Mouse (Mus musculus) forebrain, embryonic 11.5 days (tissue): ENCODE results near the gene Gab2. TPM values are rescaled to one million over a fixed set of nuclear protein-coding genes. Genes with fewer than 3 reads are reported as not detected.

Experiments
- ATAC-seq: fragments of 200-750 bp; cut with Nextera tagmentation; replicated peaks from 2 replicates; pipeline ENCODE4 v1.8.0; 2017; ENCODE audit warnings: moderate TSS enrichment; ENCODE audit not compliant: low FRiP score
- DNase-seq: peaks from one replicate; pipeline ENCODE4 v3.0.0-alpha.2; 2017; ENCODE audit warnings: low spot score
- H3K27ac ChIP-seq: fragments of 300-500 bp; sonication (generic); 2 replicates; pipeline ENCODE4 v1.5.1; 2014; ENCODE audit warnings: low read depth, low read length
- H3K27me3 ChIP-seq: fragments of 300-500 bp; sonication (generic); 2 replicates; pipeline ENCODE4 v1.6.1; 2014; ENCODE audit warnings: mild to moderate bottlenecking, low read length, mixed read lengths; ENCODE audit not compliant: control insufficient read depth, insufficient read depth
- H3K36me3 ChIP-seq: fragments of 300-500 bp; sonication (generic); 2 replicates; pipeline ENCODE4 v1.6.1; 2014; ENCODE audit warnings: mild to moderate bottlenecking, low read length, moderate library complexity, mixed read lengths; ENCODE audit not compliant: control insufficient read depth, insufficient read depth
- H3K4me1 ChIP-seq: fragments of 300-500 bp; sonication (generic); replicated peaks from 2 replicates; pipeline ENCODE4 v1.6.1; 2014; ENCODE audit warnings: low read length, mixed read lengths; ENCODE audit not compliant: control insufficient read depth, insufficient read depth
- H3K4me2 ChIP-seq: fragments of 300-500 bp; sonication (generic); 2 replicates; pipeline ENCODE4 v1.6.1; 2014; ENCODE audit warnings: low read depth, mild to moderate bottlenecking, low read length, moderate library complexity, mixed read lengths; ENCODE audit not compliant: severe bottlenecking
- H3K4me3 ChIP-seq: fragments of 300-500 bp; sonication (generic); 2 replicates; pipeline ENCODE4 v1.5.1; 2014; ENCODE audit warnings: low read depth, low read length
- H3K9ac ChIP-seq: fragments of 300-500 bp; sonication (generic); 2 replicates; pipeline ENCODE4 v1.6.1; 2014; ENCODE audit warnings: low read length
- H3K9me3 ChIP-seq: fragments of 300-500 bp; sonication (generic); 2 replicates; pipeline ENCODE4 v1.6.1; 2016; ENCODE audit warnings: low read length, mixed read lengths; ENCODE audit not compliant: control insufficient read depth
- WGBS: fragments of 180-500 bp; shearing (Covaris S2); extraction: QIAGEN DNeasy Blood & Tissue Kit; methylation state at CpG from one replicate; pipeline ENCODE4 v1.1.7; 2014; 5-methylcytosine and 5-hydroxymethylcytosine counted together
- polyA plus RNA-seq: library from polyadenylated mRNA; unstranded; fragments of >200 nt; fragmentation: Nextera tagmentation; extraction: Ambion mirVana; gene quantifications from 2 replicates; pipeline ENCODE4 v1.2.1, GENCODE M21; 2014

Gab2 gene
- polyA plus RNA-seq, 1 experiment from 2014 or later, result 8.1 TPM

DNA sequence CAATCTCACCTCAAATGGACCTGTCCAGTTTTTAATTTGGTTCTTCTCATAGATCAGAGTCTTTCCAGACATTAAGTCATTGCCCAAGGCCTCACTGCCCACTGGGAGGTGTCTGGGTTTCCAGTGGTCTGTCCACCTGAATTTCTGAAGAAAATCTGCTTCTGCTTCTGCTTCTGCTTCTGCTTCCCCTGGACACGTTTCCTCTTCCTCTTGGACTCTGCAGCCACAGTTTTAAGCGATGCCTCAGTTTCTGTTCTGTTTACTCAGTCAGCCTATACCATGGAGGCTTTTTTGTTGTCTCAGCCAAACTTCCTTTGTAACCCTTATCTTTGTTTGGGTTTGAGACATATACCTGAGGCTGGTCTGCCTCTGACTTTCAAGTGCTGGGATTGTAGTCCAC is 170.3 kb downstream of the Gab2 start:
- no peak overlapping the region for H3K4me3 ChIP-seq
- WGBS, result 79% methylated on average over 2 of the region's 2 CpGs

GRCm38 (mm10) chr7:97262541-97262940 is 181.2 kb downstream of the Gab2 start:
- ATAC-seq, result no peak
- 74% methylated on average over 1 of the region's 1 CpGs for WGBS

More for the DNA sequence above, 170.3 kb downstream of the Gab2 start:
- Histone ChIP-seq H3K27me3 (no peaks in the 10 kb centered on the region), H3K4me2 (no peak overlapping the region), H3K9ac (no peak overlapping the region), H3K4me1 (no peaks in the 10 kb centered on the region), H3K27ac (no peak overlapping the region), H3K36me3 (no peaks in the 10 kb centered on the region), H3K9me3 (no peaks in the 10 kb centered on the region)
- no peak for DNase-seq
- no peak for ATAC-seq

DNA sequence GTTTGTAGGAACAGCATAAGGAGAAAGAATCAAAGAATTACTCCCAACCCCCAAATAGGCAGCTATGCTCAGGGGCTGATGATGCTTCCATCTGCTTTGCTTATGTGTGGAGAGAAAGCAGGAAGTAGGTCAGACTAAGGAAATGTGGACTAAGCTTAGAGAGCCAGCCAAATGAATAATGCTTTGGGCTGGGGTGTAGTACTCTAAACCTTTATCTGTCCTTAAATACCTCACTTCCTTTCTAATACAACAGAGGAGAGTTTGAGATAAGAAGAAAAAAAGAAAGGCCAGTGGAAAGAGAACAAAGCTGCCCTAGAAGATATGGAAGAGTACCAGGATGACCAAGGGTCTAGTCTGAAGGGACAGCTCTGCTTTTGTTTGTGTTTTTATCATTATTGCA is 189.0 kb downstream of the Gab2 start:
- H3K36me3 ChIP-seq, result no peaks in the 10 kb centered on the region
- no peak overlapping the region for H3K9ac ChIP-seq
- no peaks in the 10 kb centered on the region for H3K9me3 ChIP-seq
- H3K27me3 ChIP-seq, result no peaks in the 10 kb centered on the region
- no peak for ATAC-seq
- no peak overlapping the region for H3K4me2 ChIP-seq
- H3K27ac ChIP-seq, result no peak overlapping the region
- no peaks in the 10 kb centered on the region for H3K4me1 ChIP-seq
- H3K4me3 ChIP-seq, result no peak overlapping the region
- no peak for DNase-seq

More at GRCm38 (mm10) chr7:97262541-97262940, 181.2 kb downstream of the Gab2 start:
- Histone ChIP-seq H3K4me3 (no peak overlapping the region), H3K36me3 (no peaks in the 10 kb centered on the region), H3K4me1 (no peaks in the 10 kb centered on the region), H3K9ac (no peak overlapping the region), H3K27ac (no peak overlapping the region), H3K4me2 (no peak overlapping the region), H3K9me3 (no peaks in the 10 kb centered on the region), H3K27me3 (no peaks in the 10 kb centered on the region)
- no peak for DNase-seq

DNA sequence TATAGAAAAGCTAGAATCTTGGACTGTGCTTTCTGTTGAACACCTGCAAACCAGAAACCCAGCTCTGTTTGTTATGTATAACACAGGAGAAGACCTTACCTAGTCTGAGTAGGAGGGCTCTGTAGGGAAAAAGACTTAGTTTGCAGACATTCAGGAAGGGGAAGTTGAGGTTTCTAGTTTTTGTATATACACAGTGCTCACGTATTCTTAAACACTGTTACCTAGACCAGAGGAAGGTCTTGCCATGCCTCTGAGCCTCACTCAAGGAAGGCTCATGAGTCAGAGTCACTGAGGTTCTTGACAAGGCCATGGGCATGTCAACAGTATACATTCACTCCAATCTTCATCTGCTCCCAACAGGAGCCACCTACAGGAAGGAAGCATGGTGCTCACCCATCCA is 189.7 kb downstream of the Gab2 start:
- DNase-seq (no peak), ATAC-seq (no peak)
- 86% methylated on average over 1 of the region's 1 CpGs for WGBS
- Histone ChIP-seq H3K36me3 (no peaks in the 10 kb centered on the region), H3K9ac (no peak overlapping the region), H3K9me3 (no peaks in the 10 kb centered on the region), H3K27ac (no peak overlapping the region), H3K27me3 (no peaks in the 10 kb centered on the region), H3K4me2 (no peak overlapping the region), H3K4me3 (no peak overlapping the region), H3K4me1 (no peaks in the 10 kb centered on the region)

GRCm38 (mm10) chr7:97296986-97297385 is 215.6 kb downstream of the Gab2 start:
- 62% methylated on average over 2 of the region's 2 CpGs for WGBS
- H3K4me2 ChIP-seq, result no peak overlapping the region
- DNase-seq, result no peak

DNA sequence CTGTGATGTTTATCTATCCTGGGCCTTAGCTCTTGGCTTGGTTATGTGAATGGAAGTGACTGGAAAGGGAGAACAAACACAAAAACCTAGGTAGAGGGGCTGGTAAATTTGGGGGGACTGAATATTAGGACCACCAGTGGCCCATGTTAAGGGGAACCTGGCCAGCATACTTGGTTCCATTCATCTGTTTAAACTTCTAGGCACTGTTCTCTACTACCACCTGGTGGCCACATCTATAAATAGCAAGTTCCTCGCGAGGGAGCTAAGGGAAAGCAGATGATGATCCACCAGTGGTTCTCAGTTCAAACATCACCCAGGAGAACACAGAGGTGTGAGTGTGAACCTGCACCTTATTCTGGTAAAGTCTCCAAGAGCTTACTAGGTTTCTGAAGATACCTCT is 216.1 kb downstream of the Gab2 start:
- peak; percentile 61 for DNase-seq
- no peak overlapping the region for H3K4me3 ChIP-seq
- no peak overlapping the region for H3K27ac ChIP-seq
- no peak overlapping the region for H3K9ac ChIP-seq
- H3K36me3 ChIP-seq, result no peaks in the 10 kb centered on the region
- H3K4me2 ChIP-seq, result no peak overlapping the region
- peak; percentile 55; the same call in 1 of the 2 replicates for ATAC-seq
- no peaks in the 10 kb centered on the region for H3K9me3 ChIP-seq
- 0% methylated on average over 2 of the region's 2 CpGs for WGBS
- no peaks in the 10 kb centered on the region for H3K27me3 ChIP-seq
- no peaks in the 10 kb centered on the region for H3K4me1 ChIP-seq

More at GRCm38 (mm10) chr7:97296986-97297385, 215.6 kb downstream of the Gab2 start:
- Histone ChIP-seq H3K36me3 (no peaks in the 10 kb centered on the region), H3K4me1 (no peaks in the 10 kb centered on the region), H3K4me3 (no peak overlapping the region), H3K9ac (no peak overlapping the region), H3K27me3 (no peaks in the 10 kb centered on the region), H3K9me3 (no peaks in the 10 kb centered on the region), H3K27ac (no peak overlapping the region)
- ATAC-seq, result no peak

DNA sequence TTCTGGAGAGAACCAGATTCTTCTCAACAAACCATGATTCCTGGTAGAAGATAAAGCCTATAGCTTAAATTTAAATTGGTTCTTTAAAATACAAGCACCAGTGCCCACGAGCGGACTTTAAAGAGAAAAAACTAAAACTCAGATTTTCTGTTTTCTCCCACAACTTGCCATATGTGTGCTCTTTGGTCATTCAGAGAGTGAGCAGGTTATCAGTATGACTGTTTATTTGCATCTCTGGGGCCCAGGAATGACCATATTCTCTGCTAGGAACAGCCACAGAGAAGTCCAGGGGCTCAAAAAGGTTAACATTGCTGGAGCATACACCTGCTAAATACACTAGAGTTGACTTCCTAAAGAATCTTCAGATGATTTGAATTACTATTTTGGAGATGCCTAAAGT is 216.9 kb downstream of the Gab2 start:
- 93% methylated on average over 2 of the region's 2 CpGs for WGBS
- no peak for DNase-seq
- no peak overlapping the region for H3K4me3 ChIP-seq
- H3K36me3 ChIP-seq, result no peaks in the 10 kb centered on the region
- H3K27me3 ChIP-seq, result no peaks in the 10 kb centered on the region
- H3K9ac ChIP-seq, result no peak overlapping the region
- H3K9me3 ChIP-seq, result no peaks in the 10 kb centered on the region
- no peak for ATAC-seq
- H3K27ac ChIP-seq, result no peak overlapping the region
- no peak overlapping the region for H3K4me2 ChIP-seq
- H3K4me1 ChIP-seq, result no peaks in the 10 kb centered on the region

DNA sequence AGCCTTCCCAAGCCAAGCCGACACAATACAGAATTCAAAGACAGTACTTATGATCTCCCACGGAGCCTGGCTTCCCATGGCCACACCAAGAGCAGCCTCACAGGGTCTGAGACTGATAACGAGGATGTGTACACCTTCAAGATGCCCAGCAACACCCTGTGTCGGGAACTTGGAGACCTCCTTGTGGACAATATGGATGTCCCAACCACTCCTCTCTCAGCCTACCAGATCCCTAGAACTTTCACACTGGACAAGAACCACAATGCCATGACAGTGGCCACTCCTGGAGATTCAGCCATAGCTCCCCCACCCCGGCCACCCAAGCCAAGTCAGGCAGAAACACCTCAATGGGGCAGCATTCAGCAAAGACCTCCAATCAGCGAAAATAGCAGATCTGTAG is 217.6 kb downstream of the Gab2 start:
- Histone ChIP-seq H3K9ac (no peak overlapping the region), H3K27ac (no peak overlapping the region), H3K4me1 (no peaks in the 10 kb centered on the region), H3K9me3 (no peaks in the 10 kb centered on the region), H3K4me3 (no peak overlapping the region), H3K36me3 (no peaks in the 10 kb centered on the region), H3K27me3 (no peaks in the 10 kb centered on the region), H3K4me2 (no peak overlapping the region)
- no peak for ATAC-seq
- 78% methylated on average over 6 of the region's 6 CpGs for whole genome bisulfite sequencing
- DNase-seq, result no peak

GRCm38 (mm10) chr7:97300914-97301313 is 219.5 kb downstream of the Gab2 start:
- DNase-seq (no peak), ATAC-seq (no peak)
- no peaks in the 10 kb centered on the region for H3K4me1 ChIP-seq
- H3K9ac ChIP-seq, result no peak overlapping the region
- no peaks in the 10 kb centered on the region for H3K36me3 ChIP-seq
- no peaks in the 10 kb centered on the region for H3K27me3 ChIP-seq
- no peak overlapping the region for H3K4me2 ChIP-seq
- no peak overlapping the region for H3K4me3 ChIP-seq
- no peaks in the 10 kb centered on the region for H3K9me3 ChIP-seq
- H3K27ac ChIP-seq, result no peak overlapping the region
- WGBS, result 88% methylated on average over 2 of the region's 2 CpGs
